In the genomic region with DNA sequence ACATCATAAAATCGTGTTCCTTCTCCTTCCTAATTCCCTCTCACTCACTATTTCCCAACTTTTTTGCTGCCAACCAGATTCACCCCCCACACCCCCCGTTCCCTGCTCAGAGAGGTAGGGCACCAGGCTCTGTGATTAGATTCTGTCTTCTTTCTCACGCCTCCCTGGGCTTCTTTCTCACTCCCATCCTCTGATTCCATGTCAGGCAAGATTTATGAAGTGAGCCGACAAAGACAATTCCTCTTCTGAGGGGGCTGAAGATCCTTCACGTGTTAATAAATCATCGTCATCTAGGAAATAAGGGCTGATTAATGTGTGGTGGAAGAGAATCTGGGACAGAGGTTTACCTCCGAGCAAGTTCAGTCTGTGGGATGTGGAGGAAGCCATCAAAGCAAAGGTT, we compare ENCODE assay signal across 23 mouse cellular contexts.
A peak's percentile ranks its signal among the peaks of the same experiment; 100 is the strongest.
DNase-seq lines count a peak whose midpoint lies in the region; ATAC-seq lines count a peak whose summit lies in the region.
"Had no signal": no experiment of that assay in that cellular context is flagged by ENCODE, and none has a peak within 500 bp of the region (broad histone marks: within the 10 kb centered on the region; RNA-seq: fewer than 3 reads in every experiment).

No protein-coding gene starts in this region.

- H3K36me3 ChIP-seq in heart, embryonic 10.5 days = no peaks in the 10 kb centered on the region
- H3K36me3 ChIP-seq in kidney, embryonic 16.5 days (ENCODE audit: insufficient read depth, low read length) = no peaks in the 10 kb centered on the region
- no peaks in the 10 kb centered on the region for H3K36me3 ChIP-seq in midbrain, embryonic 10.5 days
- H3K36me3 ChIP-seq: hindbrain, embryonic 10.5 days; hindbrain, embryonic 13.5 days had no signal

- H3K27me3 ChIP-seq in heart, embryonic 10.5 days (ENCODE audit: insufficient read depth, poor library complexity, severe bottlenecking) = no peaks in the 10 kb centered on the region
- no peaks in the 10 kb centered on the region; the same call in 1 of the 2 replicates for H3K27me3 ChIP-seq in kidney, embryonic 16.5 days (ENCODE audit: insufficient read depth, low read length)
- no peaks in the 10 kb centered on the region for H3K27me3 ChIP-seq in midbrain, embryonic 10.5 days (ENCODE audit: low read depth, poor library complexity, severe bottlenecking)
- H3K27me3 ChIP-seq: hindbrain, embryonic 13.5 days had no signal

- peak; percentile 38 for DNase-seq in heart, embryonic 10.5 days (ENCODE audit: low spot score)
- DNase-seq in heart, adult 18-20 months = no peak
- DNase-seq in kidney, postnatal 36 days = no peak
- peak; percentile 35 for DNase-seq in mesoderm, embryonic 11.5 days (ENCODE audit: low read depth, low spot score)
- no peak for DNase-seq in midbrain, embryonic 10.5 days (ENCODE audit: low spot score)
- DNase-seq: adrenal gland, adult 2 months; adrenal gland, postnatal 14 days; cerebellum, adult 11 months; cerebellum, adult 2 months; cerebellum, adult 9-11 months; cerebellum, postnatal 25 days; forebrain, postnatal 0 days; gastrocnemius, adult 2 months; gastrocnemius, postnatal 14 days; heart, adult 2 months; heart, postnatal 36 days had no signal

- ATAC-seq in kidney, embryonic 16.5 days (ENCODE audit: low FRiP score, low TSS enrichment) = peak; percentile 36; the same call in 1 of the 2 replicates
- ATAC-seq: CD4-positive, CD25-positive, alpha-beta regulatory T cell, adult 4 months; forebrain, embryonic 14.5 days; forebrain, postnatal 0 days; hindbrain, embryonic 16.5 days had no signal

- H3K4me2 ChIP-seq in kidney, embryonic 16.5 days (replicated peaks; ENCODE audit: low read depth, low read length) = no peak overlapping the region
- H3K4me2 ChIP-seq: heart, embryonic 11.5 days; hindbrain, embryonic 13.5 days had no signal

- no peak overlapping the region for H3K9ac ChIP-seq in kidney, embryonic 16.5 days (replicated peaks; ENCODE audit: low read length)
- H3K9ac ChIP-seq: forebrain, postnatal 0 days; hindbrain, embryonic 13.5 days had no signal

- no peaks in the 10 kb centered on the region for H3K9me3 ChIP-seq in heart, embryonic 10.5 days
- no peaks in the 10 kb centered on the region for H3K9me3 ChIP-seq in kidney, embryonic 16.5 days (ENCODE audit: low read length)
- H3K9me3 ChIP-seq in midbrain, embryonic 10.5 days (replicated peaks) = no peaks in the 10 kb centered on the region
- H3K9me3 ChIP-seq: hindbrain, embryonic 10.5 days; hindbrain, embryonic 13.5 days had no signal

- no peak overlapping the region for H3K4me3 ChIP-seq in heart, embryonic 10.5 days
- H3K4me3 ChIP-seq in kidney, embryonic 16.5 days (ENCODE audit: low read length) = no peak overlapping the region
- H3K4me3 ChIP-seq in midbrain, embryonic 10.5 days = no peak overlapping the region
- H3K4me3 ChIP-seq: gastrocnemius, adult 2 months; heart, adult 2 months; hindbrain, embryonic 10.5 days; hindbrain, embryonic 13.5 days had no signal

- peaks cover 21% of the 10 kb centered on the region for H3K4me1 ChIP-seq in heart, embryonic 10.5 days
- H3K4me1 ChIP-seq in kidney, embryonic 16.5 days (ENCODE audit: insufficient read depth, low read length) = peaks cover 14% of the 10 kb centered on the region
- H3K4me1 ChIP-seq in midbrain, embryonic 10.5 days = 0 out of 2 replicates have a peak, but pooled peaks cover 3% of the 10 kb centered on the region

- WGBS in heart, embryonic 10.5 days = 76% methylated on average over 7 of the region's 7 CpGs
- 24% methylated on average over 7 of the region's 7 CpGs for WGBS in kidney, embryonic 16.5 days
- WGBS in midbrain, embryonic 10.5 days = 85% methylated on average over 7 of the region's 7 CpGs

- H3K27ac ChIP-seq in heart, embryonic 10.5 days = no peak overlapping the region
- no peak overlapping the region for H3K27ac ChIP-seq in kidney, embryonic 16.5 days (ENCODE audit: low read length)
- no peak overlapping the region for H3K27ac ChIP-seq in midbrain, embryonic 10.5 days (replicated peaks)
- H3K27ac ChIP-seq: heart, adult 2 months; hindbrain, embryonic 10.5 days; hindbrain, embryonic 13.5 days had no signal

Comparison
In these comparisons a context has a peak if more than half of its experiments do, and no peak if none do; other contexts are left out.
1. DNase-seq: peak in heart, embryonic 10.5 days (single experiment) and mesoderm, embryonic 11.5 days (single experiment); none in heart, adult 18-20 months (0 of 2), kidney, postnatal 36 days (0 of 2) and midbrain, embryonic 10.5 days (single experiment).